Mouse (Mus musculus) hindbrain, embryonic 11.5 days (tissue): ENCODE results near the gene Pparg. TPM values are rescaled to one million over a fixed set of nuclear protein-coding genes. Genes with fewer than 3 reads are reported as not detected.

Source experiments
- ATAC-seq: fragments of 200-750 bp; cut with Nextera tagmentation; 2 replicates; pipeline ENCODE4 v1.8.0; 2017; ENCODE audit warnings: mild to moderate bottlenecking, moderate TSS enrichment, moderate library complexity; ENCODE audit not compliant: low FRiP score
- DNase-seq: peaks from one replicate; pipeline ENCODE4 v3.0.0-alpha.2; 2015; ENCODE audit warnings: low spot score
- H3K27ac ChIP-seq: fragments of 300-500 bp; sonication (generic); 2 replicates; pipeline ENCODE4 v1.5.1; 2014; ENCODE audit warnings: mild to moderate bottlenecking, low read depth, low read length
- H3K27me3 ChIP-seq: fragments of 300-500 bp; sonication (generic); 2 replicates; pipeline ENCODE4 v1.6.1; 2014; ENCODE audit warnings: mild to moderate bottlenecking, low read length, moderate library complexity, mixed read lengths; ENCODE audit not compliant: control insufficient read depth, insufficient read depth
- H3K36me3 ChIP-seq: fragments of 300-500 bp; sonication (generic); 2 replicates; pipeline ENCODE4 v1.6.1; 2014; ENCODE audit warnings: mild to moderate bottlenecking, low read length, moderate library complexity, mixed read lengths; ENCODE audit not compliant: control insufficient read depth, insufficient read depth
- H3K4me1 ChIP-seq: fragments of 300-500 bp; sonication (generic); replicated peaks from 2 replicates; pipeline ENCODE4 v1.6.1; 2014; ENCODE audit warnings: low read length, mixed read lengths; ENCODE audit not compliant: control insufficient read depth, insufficient read depth
- H3K4me2 ChIP-seq: fragments of 300-500 bp; sonication (generic); replicated peaks from 2 replicates; pipeline ENCODE4 v1.6.1; 2014; ENCODE audit warnings: mild to moderate bottlenecking, low read depth, low read length
- H3K4me3 ChIP-seq: fragments of 300-500 bp; sonication (generic); 2 replicates; pipeline ENCODE4 v1.5.1; 2014; ENCODE audit warnings: low read depth, low read length
- H3K9ac ChIP-seq: fragments of 300-500 bp; sonication (generic); 2 replicates; pipeline ENCODE4 v1.6.1; 2014; ENCODE audit warnings: low read depth, low read length
- H3K9me3 ChIP-seq: fragments of 300-500 bp; sonication (generic); 2 replicates; pipeline ENCODE4 v1.6.1; 2016; ENCODE audit warnings: low read length; ENCODE audit not compliant: control insufficient read depth
- WGBS: fragments of 180-500 bp; shearing (Covaris S2); extraction: QIAGEN DNeasy Blood & Tissue Kit; methylation state at CpG from one replicate; pipeline ENCODE4 v1.1.7; 2014; 5-methylcytosine and 5-hydroxymethylcytosine counted together
- polyA plus RNA-seq: library from polyadenylated mRNA; unstranded; fragments of >200 nt; fragmentation: Nextera tagmentation; extraction: Ambion mirVana; gene quantifications from 2 replicates; pipeline ENCODE4 v1.2.1, GENCODE M21; 2014

Gene Pparg
- polyA plus RNA-seq, result 0.08 and 0.37 TPM in 2 replicates

GRCm38 (mm10) chr6:115360776-115361605, at the start of gene Pparg:
Pparg (plus strand) TSS chr6:115360951.
- Histone ChIP-seq H3K4me2 (peak within 1 kb of the TSS; percentile 99), H3K4me1 (peaks cover 4% of the 10 kb centered on the region; the same call in 1 of the 2 replicates), H3K9ac (peak within 1 kb of the TSS; percentile 28; the same call in 1 of the 2 replicates), H3K27ac (no peak within 1 kb of the TSS), H3K36me3 (no peaks in the 10 kb centered on the region), H3K9me3 (no peaks in the 10 kb centered on the region), H3K4me3 (peak within 1 kb of the TSS; percentile 49), H3K27me3 (peaks cover 19% of the 10 kb centered on the region)
- WGBS, result under 1% methylated on average over 67 of the region's 76 CpGs
- ATAC-seq (peak; percentile 82), DNase-seq (peak; percentile 68)

GRCm38 (mm10) chr6:115312780-115313179, 48.0 kb upstream of the Pparg start:
- H3K27ac ChIP-seq, result no peak overlapping the region
- no peaks in the 10 kb centered on the region for H3K9me3 ChIP-seq
- no peaks in the 10 kb centered on the region for H3K27me3 ChIP-seq
- DNase-seq, result no peak
- no peaks in the 10 kb centered on the region for H3K4me1 ChIP-seq
- no peak overlapping the region for H3K4me2 ChIP-seq
- no peak overlapping the region for H3K9ac ChIP-seq
- no peak overlapping the region for H3K4me3 ChIP-seq
- 71% methylated on average over 12 of the region's 12 CpGs for WGBS
- no peaks in the 10 kb centered on the region for H3K36me3 ChIP-seq
- no peak for ATAC-seq

- no peaks in the 10 kb centered on the region for H3K36me3 ChIP-seq
- no peaks in the 10 kb centered on the region for H3K4me1 ChIP-seq
- 81% methylated on average over 9 of the region's 9 CpGs for WGBS
- H3K9ac ChIP-seq, result no peak overlapping the region
- H3K9me3 ChIP-seq, result no peaks in the 10 kb centered on the region
- no peak overlapping the region for H3K4me3 ChIP-seq
- no peak overlapping the region for H3K4me2 ChIP-seq
- no peak overlapping the region for H3K27ac ChIP-seq
- DNase-seq (no peak), ATAC-seq (no peak)
- no peaks in the 10 kb centered on the region for H3K27me3 ChIP-seq
Observed at GRCm38 (mm10) chr6:115313235-115313738, 47.5 kb upstream of the Pparg start.

- DNase-seq, result no peak
- WGBS, result 81% methylated on average over 7 of the region's 7 CpGs
- H3K9ac ChIP-seq, result no peak overlapping the region
- no peak for ATAC-seq
- H3K27me3 ChIP-seq, result no peaks in the 10 kb centered on the region
- no peaks in the 10 kb centered on the region for H3K4me1 ChIP-seq
- no peak overlapping the region for H3K4me2 ChIP-seq
- H3K27ac ChIP-seq, result no peak overlapping the region
- no peaks in the 10 kb centered on the region for H3K9me3 ChIP-seq
- H3K4me3 ChIP-seq, result no peak overlapping the region
- no peaks in the 10 kb centered on the region for H3K36me3 ChIP-seq
Observed at GRCm38 (mm10) chr6:115313910-115314309, 46.8 kb upstream of the Pparg start.

GRCm38 (mm10) chr6:115315770-115316169, 45.0 kb upstream of the Pparg start:
- no peak for DNase-seq
- H3K4me2 ChIP-seq, result no peak overlapping the region
- no peaks in the 10 kb centered on the region for H3K4me1 ChIP-seq
- no peaks in the 10 kb centered on the region for H3K27me3 ChIP-seq
- no peak overlapping the region for H3K4me3 ChIP-seq
- no peaks in the 10 kb centered on the region for H3K36me3 ChIP-seq
- ATAC-seq, result no peak
- no peaks in the 10 kb centered on the region for H3K9me3 ChIP-seq
- H3K9ac ChIP-seq, result no peak overlapping the region
- no peak overlapping the region for H3K27ac ChIP-seq
- WGBS, result 88% methylated on average over 4 of the region's 4 CpGs

- no peaks in the 10 kb centered on the region for H3K27me3 ChIP-seq
- H3K27ac ChIP-seq, result no peak overlapping the region
- H3K36me3 ChIP-seq, result no peaks in the 10 kb centered on the region
- WGBS, result 92% methylated on average over 11 of the region's 11 CpGs
- DNase-seq, result no peak
- no peak overlapping the region for H3K9ac ChIP-seq
- no peak overlapping the region for H3K4me2 ChIP-seq
- H3K9me3 ChIP-seq, result no peaks in the 10 kb centered on the region
- ATAC-seq, result no peak
- H3K4me1 ChIP-seq, result no peaks in the 10 kb centered on the region
- H3K4me3 ChIP-seq, result no peak overlapping the region
Observed at GRCm38 (mm10) chr6:115316811-115317221, 43.9 kb upstream of the Pparg start.

- ATAC-seq, result no peak
Observed at GRCm38 (mm10) chr6:115318811-115319210, 41.9 kb upstream of the Pparg start.

GRCm38 (mm10) chr6:115319686-115320085, 41.1 kb upstream of the Pparg start:
- no peak for ATAC-seq
- H3K27me3 ChIP-seq, result no peaks in the 10 kb centered on the region
- H3K9ac ChIP-seq, result no peak overlapping the region
- no peak overlapping the region for H3K4me3 ChIP-seq
- no peak for DNase-seq
- H3K4me2 ChIP-seq, result no peak overlapping the region
- H3K36me3 ChIP-seq, result no peaks in the 10 kb centered on the region
- WGBS, result 90% methylated on average over 4 of the region's 4 CpGs
- H3K27ac ChIP-seq, result no peak overlapping the region
- H3K4me1 ChIP-seq, result no peaks in the 10 kb centered on the region
- H3K9me3 ChIP-seq, result no peaks in the 10 kb centered on the region

More at GRCm38 (mm10) chr6:115318811-115319210, 41.9 kb upstream of the Pparg start:
- no peak overlapping the region for H3K4me3 ChIP-seq
- WGBS, result 91% methylated on average over 6 of the region's 6 CpGs
- H3K36me3 ChIP-seq, result no peaks in the 10 kb centered on the region
- no peaks in the 10 kb centered on the region for H3K9me3 ChIP-seq
- no peak for DNase-seq
- H3K4me1 ChIP-seq, result no peaks in the 10 kb centered on the region
- H3K4me2 ChIP-seq, result no peak overlapping the region
- no peak overlapping the region for H3K27ac ChIP-seq
- no peaks in the 10 kb centered on the region for H3K27me3 ChIP-seq
- H3K9ac ChIP-seq, result no peak overlapping the region
